Mouse (Mus musculus): Measurements from ENCODE around the gene Cyth2. TPM values are rescaled to one million over a fixed set of nuclear protein-coding genes. Genes with fewer than 3 reads are reported as not detected.

Gene Cyth2
- 10 to 100 TPM; 29.6 to 33.2 TPM for total RNA-seq (2021)
- long read RNA-seq, experiment 1, transcript Cyth2-202 (12 exons, 2,519 nt), result minor isoform, 7 of 37 reads
- long read RNA-seq, experiment 1, transcript Cyth2-203 (12 exons, 1,512 nt), result major isoform, 24 of 37 reads
- long read RNA-seq, experiment 1, partial matches to known transcripts, result 1 of 37 reads
- long read RNA-seq, experiment 1, other reads (novel, unspliced or antisense), result 3 of 37 reads
- long read RNA-seq, experiment 2, transcript Cyth2-202 (12 exons, 2,519 nt), result minor isoform, 12 of 38 reads
- long read RNA-seq, experiment 2, transcript Cyth2-203 (12 exons, 1,512 nt), result major isoform, 24 of 38 reads
- long read RNA-seq, experiment 2, partial matches to known transcripts, result 1 of 38 reads
- long read RNA-seq, experiment 2, other reads (novel, unspliced or antisense), result 0 of 38 reads

- H3K27ac ChIP-seq, result peak within 1 kb of the TSS; percentile 98
- TF ChIP-seq CTCF (IDR thresholded peaks at IDR 0.05), result no peak
- intact Hi-C loops (cut with DNase I), result no loop called here
- H3K4me3 ChIP-seq, result peak within 1 kb of the TSS; percentile 96
- peak; percentile 99 for DNase-seq
Observed at GRCm38 (mm10) chr7:45813787-45814779, at the start of gene Cyth2. Gene Cyth2, minus strand, starts transcription at chr7:45814581.

- Histone ChIP-seq H3K27ac (no peak overlapping the region), H3K4me3 (no peak overlapping the region)
- no peak for DNase-seq
- no peak for TF ChIP-seq CTCF (IDR thresholded peaks at IDR 0.05)
- intact Hi-C loops (cut with DNase I), result no loop called here
Observed at GRCm38 (mm10) chr7:45862804-45863203, 48.4 kb upstream of the Cyth2 start.

DNA sequence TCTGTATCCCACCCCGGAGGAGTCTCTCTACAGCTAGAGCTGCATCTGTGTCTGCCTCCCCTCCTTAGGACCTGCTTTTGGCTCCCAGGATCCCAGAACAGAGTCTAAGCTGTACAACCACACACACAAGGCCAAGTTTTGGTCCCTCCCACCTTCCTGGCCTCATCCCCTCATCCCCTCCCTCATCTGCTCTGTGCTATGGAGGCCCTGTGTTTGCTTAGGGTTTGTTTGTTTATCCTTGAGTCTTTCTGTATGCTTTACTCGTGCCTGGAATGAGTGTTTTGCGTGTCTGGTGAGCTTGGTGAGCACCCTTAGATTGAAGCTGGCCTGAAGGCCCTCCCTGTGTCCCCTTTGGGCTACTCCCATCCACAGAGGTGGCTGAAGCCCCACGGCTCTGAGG lies 44.6 kb upstream of the Cyth2 start:
- TF ChIP-seq CTCF (IDR thresholded peaks at IDR 0.05), result no peak
- no peak for DNase-seq
- Histone ChIP-seq H3K4me3 (no peak overlapping the region), H3K27ac (no peak overlapping the region)
- intact Hi-C loops (cut with DNase I), result no loop called here

- no peak overlapping the region for H3K27ac ChIP-seq
- DNase-seq, result peak; percentile 27
- intact Hi-C loops (cut with DNase I), result no loop called here
- TF ChIP-seq CTCF (IDR thresholded peaks at IDR 0.05), result no peak
- H3K4me3 ChIP-seq, result peak overlapping the region; percentile 61
Observed at GRCm38 (mm10) chr7:45856950-45857901, 42.8 kb upstream of the Cyth2 start.

GRCm38 (mm10) chr7:45853089-45853488 lies 38.7 kb upstream of the Cyth2 start:
- Histone ChIP-seq H3K27ac (no peak overlapping the region), H3K4me3 (no peak overlapping the region)
- peak; percentile 13 for DNase-seq
- TF ChIP-seq CTCF (IDR thresholded peaks at IDR 0.05), result no peak
- intact Hi-C loops (cut with DNase I), result no loop called here

DNA sequence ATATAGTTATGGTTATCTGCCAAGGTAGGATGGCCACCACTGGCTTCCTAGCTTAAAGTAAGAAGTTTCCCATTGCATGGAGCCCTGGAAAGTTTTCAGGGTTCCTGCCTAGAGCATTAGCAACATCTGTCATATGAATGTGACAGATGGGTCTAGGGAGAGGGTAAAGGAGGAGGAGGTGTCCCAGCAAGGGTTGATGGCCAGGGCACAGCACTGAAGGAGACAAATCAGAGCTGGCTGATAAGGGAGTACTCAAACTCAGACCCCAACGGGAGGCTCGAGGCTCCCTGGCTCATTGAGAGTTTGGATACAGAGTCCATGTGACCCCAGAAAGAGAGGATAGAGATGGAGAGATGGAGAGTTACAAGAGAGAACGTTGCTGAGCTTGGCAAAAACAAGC lies 36.3 kb upstream of the Cyth2 start:
- Histone ChIP-seq H3K4me3 (no peak overlapping the region), H3K27ac (no peak overlapping the region)
- DNase-seq, result peak; percentile 7
- intact Hi-C loops (cut with DNase I), result no loop called here
- TF ChIP-seq CTCF (IDR thresholded peaks at IDR 0.05), result no peak

- intact Hi-C loops (cut with DNase I), result no loop called here
- DNase-seq, result peak; percentile 10
- no peak for TF ChIP-seq CTCF (IDR thresholded peaks at IDR 0.05)
- no peak overlapping the region for H3K4me3 ChIP-seq
- no peak overlapping the region for H3K27ac ChIP-seq
Observed at GRCm38 (mm10) chr7:45848447-45849027, 34.2 kb upstream of the Cyth2 start.

- no peak overlapping the region for H3K27ac ChIP-seq
- intact Hi-C loops (cut with DNase I), result no loop called here
Observed at GRCm38 (mm10) chr7:45842950-45843744, 28.8 kb upstream of the Cyth2 start.

GRCm38 (mm10) chr7:45833924-45834323 lies 19.5 kb upstream of the Cyth2 start:
- DNase-seq, result no peak
- no peak for TF ChIP-seq CTCF (IDR thresholded peaks at IDR 0.05)
- Histone ChIP-seq H3K27ac (no peak overlapping the region), H3K4me3 (peak overlapping the region; percentile 61)
- intact Hi-C loops (cut with DNase I), result no loop called here

More at GRCm38 (mm10) chr7:45842950-45843744, 28.8 kb upstream of the Cyth2 start:
- no peak for TF ChIP-seq CTCF (IDR thresholded peaks at IDR 0.05)
- DNase-seq, result no peak
- no peak overlapping the region for H3K4me3 ChIP-seq

DNA sequence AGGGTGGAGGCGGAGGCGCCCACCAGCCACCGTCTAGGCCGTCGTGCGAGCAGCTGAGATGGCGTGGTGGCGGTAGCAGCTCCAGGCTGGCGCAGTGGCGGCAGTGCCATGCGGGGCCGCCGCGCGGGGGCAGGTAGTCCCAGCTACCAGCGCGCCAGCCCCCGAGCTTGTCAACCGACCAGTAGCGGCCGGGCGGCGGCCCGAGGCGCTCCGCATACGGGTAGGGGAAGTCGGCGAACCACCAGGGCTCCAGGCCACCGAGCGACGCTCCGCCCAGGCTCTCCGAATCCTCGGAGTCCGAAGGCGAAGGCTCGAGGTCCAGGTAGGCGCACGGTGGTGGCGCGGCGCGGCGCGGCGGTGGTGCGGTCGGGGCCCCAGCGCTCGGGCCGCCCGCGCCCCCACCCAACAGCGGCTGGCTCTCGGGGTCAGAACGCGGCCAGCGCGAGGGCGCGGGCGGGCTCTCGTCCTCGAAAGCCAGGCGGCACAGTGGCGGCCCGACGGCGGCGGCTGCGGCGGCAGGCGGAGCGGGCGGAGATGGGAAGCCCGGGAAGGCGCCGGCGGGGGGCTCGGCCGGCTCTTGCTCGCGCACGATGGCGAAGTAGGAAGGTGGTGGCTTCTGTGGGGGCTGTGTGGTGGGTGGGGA lies 18.9 kb upstream of the Cyth2 start:
- H3K27ac ChIP-seq, result no peak overlapping the region
- no peak for DNase-seq
- intact Hi-C loops (cut with DNase I), result no loop called here
- peak overlapping the region; percentile 61 for H3K4me3 ChIP-seq
- no peak for TF ChIP-seq CTCF (IDR thresholded peaks at IDR 0.05)
